Mouse (Mus musculus) forebrain, embryonic 16.5 days (tissue): ENCODE measurements around the gene Grm2. TPM values are rescaled to one million over a fixed set of nuclear protein-coding genes. Genes with fewer than 3 reads are reported as not detected.
"Not testable (repeated sequence)": the region's sequence is repeated elsewhere in the genome, so short reads cannot be mapped to it uniquely, and the experiment has no call there.

ENCODE experiments used
- ATAC-seq: fragments of 200-750 bp; cut with Nextera tagmentation; 2 replicates; pipeline ENCODE4 v1.8.0; 2017; ENCODE audit warnings: mild to moderate bottlenecking, moderate library complexity
- H3K27ac ChIP-seq: fragments of 300-500 bp; sonication (generic); 2 replicates; pipeline ENCODE4 v1.5.1; 2014; ENCODE audit warnings: low read length, control low read depth
- H3K27me3 ChIP-seq: fragments of 300-500 bp; sonication (generic); replicated peaks from 2 replicates; pipeline ENCODE4 v1.6.1; 2014; ENCODE audit warnings: low read length; ENCODE audit not compliant: control insufficient read depth, insufficient read depth
- H3K36me3 ChIP-seq: fragments of 300-500 bp; sonication (generic); 2 replicates; pipeline ENCODE4 v1.6.1; 2014; ENCODE audit not compliant: control insufficient read depth, insufficient read depth
- H3K4me1 ChIP-seq: fragments of 300-500 bp; sonication (generic); replicated peaks from 2 replicates; pipeline ENCODE4 v1.6.1; 2014; ENCODE audit warnings: low read length; ENCODE audit not compliant: control insufficient read depth, insufficient read depth
- H3K4me2 ChIP-seq: fragments of 300-500 bp; sonication (generic); 2 replicates; pipeline ENCODE4 v1.6.1; 2014; ENCODE audit warnings: mild to moderate bottlenecking, low read length, control low read depth
- H3K4me3 ChIP-seq: fragments of 300-500 bp; sonication (generic); replicated peaks from 2 replicates; pipeline ENCODE4 v1.5.1; 2014; ENCODE audit warnings: mild to moderate bottlenecking, low read length, control low read depth
- H3K9ac ChIP-seq: fragments of 300-500 bp; sonication (generic); replicated peaks from 2 replicates; pipeline ENCODE4 v1.6.1; 2014; ENCODE audit warnings: low read depth, low read length, control low read depth
- H3K9me3 ChIP-seq: fragments of 300-500 bp; sonication (generic); 2 replicates; pipeline ENCODE4 v1.6.1; 2016; ENCODE audit warnings: low read length; ENCODE audit not compliant: control insufficient read depth
- WGBS: fragments of 180-500 bp; shearing (Covaris S2); extraction: QIAGEN DNeasy Blood & Tissue Kit; methylation state at CpG from one replicate; pipeline ENCODE4 v1.1.7; 2014; 5-methylcytosine and 5-hydroxymethylcytosine counted together
- polyA plus RNA-seq: library from polyadenylated mRNA; unstranded; fragments of >200 nt; fragmentation: Nextera tagmentation; extraction: Ambion mirVana; gene quantifications from 2 replicates; pipeline ENCODE4 v1.2.1, GENCODE M21; 2015

The Grm2 gene
- polyA plus RNA-seq, 1 experiment from 2014 or later: 14.1 TPM

DNA sequence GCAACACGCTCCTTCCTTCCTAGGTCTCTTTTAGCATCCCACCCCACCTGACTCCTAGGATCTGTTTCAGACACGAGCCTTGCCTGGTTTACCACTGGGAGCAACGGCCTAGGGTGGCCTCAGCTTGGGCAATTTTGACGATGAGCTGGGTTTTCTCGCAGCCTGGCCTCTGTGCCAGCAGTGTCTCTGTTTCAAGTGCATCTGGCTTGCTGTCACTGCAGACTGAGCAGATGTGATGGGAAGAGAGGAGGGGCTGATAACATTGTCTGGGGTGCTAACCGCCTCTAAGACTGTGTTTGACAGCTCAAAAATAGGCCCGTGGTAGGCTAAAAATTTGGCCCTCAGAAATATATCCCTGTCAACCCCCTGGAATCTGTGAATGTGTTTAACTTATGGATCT, 60.0 kb downstream of the Grm2 start:
- Histone ChIP-seq H3K9ac (no peak overlapping the region), H3K36me3 (no peaks in the 10 kb centered on the region), H3K9me3 (no peaks in the 10 kb centered on the region), H3K27ac (no peak overlapping the region), H3K4me2 (no peak overlapping the region), H3K4me3 (no peak overlapping the region), H3K27me3 (no peaks in the 10 kb centered on the region), H3K4me1 (no peaks in the 10 kb centered on the region)
- 67% methylated on average over 7 of the region's 7 CpGs for WGBS
- ATAC-seq: no peak

DNA sequence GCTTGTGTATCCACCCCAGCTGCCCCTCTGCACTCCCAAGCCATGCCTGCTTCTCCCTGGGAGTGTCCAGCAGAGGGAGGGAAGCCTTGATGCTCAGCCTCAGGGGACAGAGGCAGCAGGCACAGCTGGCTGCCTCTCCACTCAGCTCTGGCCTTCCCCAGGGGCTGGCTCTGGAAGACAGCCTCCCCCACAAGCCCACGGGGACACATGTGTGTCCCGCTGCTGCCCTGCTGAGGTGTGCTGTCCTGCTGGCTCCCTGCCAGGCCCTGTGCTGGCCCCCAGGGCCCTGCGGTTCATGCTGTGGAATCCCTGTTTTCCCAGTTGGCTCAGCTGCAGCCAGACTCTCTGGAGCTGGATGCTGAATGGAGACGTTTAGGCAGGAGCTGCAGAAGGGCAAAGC, 60.5 kb downstream of the Grm2 start:
- H3K9me3 ChIP-seq, H3K4me2 ChIP-seq, H3K27me3 ChIP-seq, ATAC-seq, H3K4me1 ChIP-seq, H3K27ac ChIP-seq, H3K9ac ChIP-seq, H3K4me3 ChIP-seq, H3K36me3 ChIP-seq: not testable (repeated sequence)
- 19% methylated on average over 4 of the region's 4 CpGs for WGBS

Other genes with a start within 250 kb of the Grm2 start
- gene Rpl29, start 226.6 kb downstream of the Grm2 start, polyA plus RNA-seq: 564 and 591 TPM in 2 replicates
- 31.5 and 31.7 TPM in 2 replicates for gene Acy1, start 217.8 kb downstream of the Grm2 start, polyA plus RNA-seq
- gene Abhd14b, start 208.6 kb downstream of the Grm2 start, polyA plus RNA-seq: 6.2 and 7.7 TPM in 2 replicates
- gene Abhd14a, start 208.4 kb downstream of the Grm2 start, polyA plus RNA-seq: 72.3 and 81.9 TPM in 2 replicates
- 221 and 249 TPM in 2 replicates for gene Pcbp4, start 202.8 kb downstream of the Grm2 start, polyA plus RNA-seq
- gene Gpr62, start 190.1 kb downstream of the Grm2 start, polyA plus RNA-seq: 0.48 and 0.72 TPM in 2 replicates
- gene Rrp9, start 180.1 kb downstream of the Grm2 start, polyA plus RNA-seq: 53.6 and 62.5 TPM in 2 replicates
- gene Parp3, start 179.1 kb downstream of the Grm2 start, polyA plus RNA-seq: 0.55 and 0.70 TPM in 2 replicates
- gene Iqcf1, start 156.1 kb downstream of the Grm2 start, polyA plus RNA-seq: not detected in 2 replicates
- gene Iqcf5, start 141.5 kb downstream of the Grm2 start, polyA plus RNA-seq: not detected in 2 replicates
- gene Iqcf3, start 94.5 kb downstream of the Grm2 start, polyA plus RNA-seq: not detected in 2 replicates
- not detected in 2 replicates for gene Iqcf4, start 85.1 kb downstream of the Grm2 start, polyA plus RNA-seq
- not detected in 2 replicates for gene Iqcf6, start 29.5 kb downstream of the Grm2 start, polyA plus RNA-seq
- 57.2 and 59.7 TPM in 2 replicates for gene Tex264, start 29.8 kb upstream of the Grm2 start, polyA plus RNA-seq
- 6.9 and 8.7 TPM in 2 replicates for gene Rad54l2, start 133.1 kb upstream of the Grm2 start, polyA plus RNA-seq
- gene Dcaf1, start 165.8 kb upstream of the Grm2 start, polyA plus RNA-seq: 23.9 and 24.9 TPM in 2 replicates
- 16.6 and 18.4 TPM in 2 replicates for gene Rbm15b, start 231.3 kb upstream of the Grm2 start, polyA plus RNA-seq
- 201 and 226 TPM in 2 replicates for gene Manf, start 235.9 kb upstream of the Grm2 start, polyA plus RNA-seq